Mouse (Mus musculus) left cerebral cortex, postnatal 4 days (tissue): Measurements from ENCODE around the gene Tinf2. TPM values are rescaled to one million over a fixed set of nuclear protein-coding genes. Genes with fewer than 3 reads are reported as not detected.

Source experiments
- DNase-seq: peaks from one replicate; pipeline ENCODE4 v3.0.0-alpha.2; 2022
- intact Hi-C: fragments of 180-260 bp; cut with DNase I; formaldehyde crosslinking; loops from one replicate; pipeline ENCODE4 v1.15.1; 2025
- total RNA-seq, 2 experiments: library from RNA; stranded (reverse); gene quantifications; 2 replicates each; pipeline ENCODE4 v1.2.3; 2021

Gene Tinf2
- total RNA-seq, result 10 to 100 TPM; 11.8 to 15.6 TPM

- intact Hi-C loops, result loop anchor here (10.0 kb wide), 1 partner anchor 223 kb away; the partner anchor contains the start of gene Sdr39u1
- peak; percentile 95 for DNase-seq
These were observed at the start of gene Tinf2 for GRCm38 (mm10) chr14:55681160-55682117. Tinf2 (minus strand) TSS chr14:55681820.

GRCm38 (mm10) chr14:55730531-55731032 lies 49.0 kb upstream of the Tinf2 start:
- DNase-seq, result peak; percentile 56
- intact Hi-C loops, result no loop called here

DNA sequence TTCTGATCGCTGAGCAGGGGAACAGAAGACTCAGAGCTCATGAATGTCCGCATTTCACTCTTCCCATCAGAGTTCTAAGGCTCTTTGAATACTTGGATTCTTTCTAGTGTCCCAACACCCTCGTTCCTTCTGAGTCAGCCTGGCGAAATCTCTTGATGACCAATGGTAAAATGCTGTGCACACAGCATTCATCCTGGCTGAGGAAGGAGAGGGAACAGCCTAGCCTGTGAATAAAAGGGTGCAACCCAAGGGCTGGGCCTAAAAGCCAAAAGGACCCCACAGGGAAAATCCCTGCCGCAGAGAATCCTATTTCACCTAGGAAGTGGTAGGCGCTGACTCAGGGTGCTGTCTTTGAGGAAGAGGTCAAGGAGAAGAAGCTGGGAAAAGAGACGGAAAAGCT lies 48.5 kb upstream of the Tinf2 start:
- no peak for DNase-seq
- intact Hi-C loops, result no loop called here

GRCm38 (mm10) chr14:55727889-55728685 lies 46.5 kb upstream of the Tinf2 start:
- no peak for DNase-seq
- intact Hi-C loops, result no loop called here

DNA sequence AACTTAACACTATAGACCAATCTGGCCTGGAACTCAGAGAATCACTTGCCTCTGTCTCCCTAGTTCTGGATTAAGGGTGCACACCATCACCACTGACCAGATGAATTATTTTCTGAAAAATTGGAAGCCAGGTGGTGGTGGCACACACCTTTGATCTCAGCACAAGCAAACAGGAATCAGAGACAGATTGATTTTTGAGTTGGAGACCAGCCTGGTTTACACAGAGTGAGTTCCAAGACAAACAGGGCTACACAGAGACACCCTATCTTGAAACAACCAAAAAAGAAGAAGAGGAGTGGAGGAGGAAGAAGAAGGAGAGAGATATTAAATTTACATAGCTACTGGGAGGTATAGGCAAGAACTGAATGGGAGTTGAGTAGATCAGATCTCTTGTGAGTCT lies 44.6 kb upstream of the Tinf2 start:
- intact Hi-C loops, result no loop called here
- DNase-seq, result no peak

DNA sequence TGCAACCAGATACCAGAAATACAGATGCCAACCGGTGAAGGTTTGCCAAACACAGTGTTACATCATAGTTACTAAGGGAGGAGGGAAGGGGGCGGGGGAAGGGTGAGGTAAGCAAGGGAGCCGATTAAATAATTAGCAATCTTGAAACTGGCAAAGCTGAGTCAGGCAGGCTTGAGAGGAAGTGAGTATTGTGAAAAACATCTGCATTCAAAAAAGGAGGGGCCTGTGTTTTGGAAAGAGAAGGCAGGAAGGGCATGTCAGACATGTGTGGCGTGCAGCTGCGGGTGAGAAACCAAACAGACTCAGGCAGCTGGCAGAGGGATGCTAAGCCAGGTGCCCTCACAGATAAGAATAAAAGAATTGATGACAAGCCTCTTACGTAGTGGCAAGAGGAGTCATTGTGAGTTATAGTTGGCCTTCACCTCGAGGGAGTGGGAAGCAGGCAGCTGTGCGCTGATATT lies 42.8 kb upstream of the Tinf2 start:
- no peak for DNase-seq
- intact Hi-C loops, result no loop called here

GRCm38 (mm10) chr14:55723433-55723832 lies 41.8 kb upstream of the Tinf2 start:
- DNase-seq, result no peak
- intact Hi-C loops, result no loop called here

- intact Hi-C loops, result no loop called here
- DNase-seq, result no peak
These were observed 40.9 kb upstream of the Tinf2 start for GRCm38 (mm10) chr14:55722438-55722945.

DNA sequence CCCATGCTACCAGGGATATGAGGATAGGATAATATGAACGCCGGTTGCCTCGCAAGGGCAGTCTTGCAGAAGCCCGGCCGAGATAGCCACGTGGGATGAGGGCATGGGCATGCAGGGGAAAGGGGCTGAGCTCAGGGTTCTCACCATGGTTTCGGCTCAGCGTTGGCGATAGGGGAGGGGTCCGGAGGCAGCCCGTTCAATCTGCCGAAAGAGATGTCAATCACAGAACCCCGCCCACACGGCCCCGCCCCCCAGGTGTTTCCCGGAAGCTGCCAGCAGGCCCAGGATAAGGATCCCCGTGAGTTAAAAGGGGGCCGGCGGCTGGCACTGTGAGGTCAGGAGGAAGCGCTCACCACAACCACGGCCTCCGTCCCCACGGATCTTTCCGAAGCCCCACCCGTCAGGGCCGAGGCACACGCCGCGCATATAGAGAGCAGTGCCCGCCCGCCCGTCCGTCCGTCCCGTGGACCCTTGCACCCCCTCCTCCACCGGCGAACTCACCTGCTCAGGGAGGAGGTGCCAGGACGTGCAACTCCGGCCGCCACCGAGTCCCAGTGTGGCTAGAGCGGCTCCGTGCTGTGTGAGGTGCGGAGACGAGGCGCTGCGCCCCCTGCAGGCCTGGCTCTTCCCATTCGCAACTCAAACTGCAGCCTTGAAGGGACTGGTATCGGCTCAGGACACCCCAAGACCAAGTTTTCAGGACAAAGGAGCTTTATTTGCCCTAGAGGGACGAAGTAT lies 40.2 kb upstream of the Tinf2 start, which contains the start of gene Rabggta:
Gene Rabggta, minus strand, starts transcription at position 564 of the 738 bp plus-strand sequence.
- intact Hi-C loops, result no loop called here
- DNase-seq, result peak; percentile 95

DNA sequence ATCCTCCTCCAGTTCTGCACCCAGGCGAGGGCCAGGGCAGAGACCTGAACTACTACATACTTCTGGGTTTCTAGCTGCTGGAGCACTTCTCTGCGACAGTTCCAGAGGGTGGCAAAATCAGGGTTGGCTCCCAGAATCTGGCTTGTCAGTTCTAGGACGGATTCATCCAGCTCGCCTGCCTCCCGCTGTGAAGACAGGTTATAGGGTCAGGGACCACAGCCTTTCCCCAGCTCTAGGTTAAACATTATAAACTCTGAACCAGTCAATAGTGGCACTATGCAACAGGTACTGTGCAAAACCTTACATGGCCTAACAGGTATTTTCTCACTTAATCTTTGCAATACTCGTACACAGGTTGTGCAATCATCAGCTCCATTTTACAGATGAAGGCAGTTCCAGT lies 39.5 kb upstream of the Tinf2 start:
- DNase-seq, result no peak

GRCm38 (mm10) chr14:55720666-55721065 lies 39.0 kb upstream of the Tinf2 start:
- intact Hi-C loops, result no loop called here
- no peak for DNase-seq

More for the DNA sequence above, 39.5 kb upstream of the Tinf2 start:
- intact Hi-C loops, result no loop called here

DNA sequence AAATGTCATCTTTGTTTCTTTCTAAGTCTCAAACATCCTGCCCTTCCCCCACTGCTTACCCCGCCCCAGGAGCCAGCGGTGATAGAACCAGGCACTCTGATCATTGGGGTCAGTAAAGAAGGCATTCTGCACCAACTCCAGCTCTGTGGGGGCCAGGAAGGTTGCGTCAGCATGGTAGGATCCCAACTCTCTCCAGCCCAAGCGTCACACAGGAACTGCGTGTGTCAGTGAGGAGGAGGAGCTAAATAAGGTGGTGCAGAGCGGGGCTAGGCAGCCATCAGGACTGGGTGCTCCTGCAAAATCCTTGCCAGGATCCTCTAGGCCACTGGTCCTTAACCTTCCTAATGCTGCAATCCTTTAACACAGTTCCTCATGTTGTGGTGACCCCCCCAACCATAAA lies 38.1 kb upstream of the Tinf2 start:
- intact Hi-C loops, result no loop called here
- no peak for DNase-seq

GRCm38 (mm10) chr14:55716884-55717283 lies 35.3 kb upstream of the Tinf2 start:
- intact Hi-C loops, result no loop called here
- no peak for DNase-seq

DNA sequence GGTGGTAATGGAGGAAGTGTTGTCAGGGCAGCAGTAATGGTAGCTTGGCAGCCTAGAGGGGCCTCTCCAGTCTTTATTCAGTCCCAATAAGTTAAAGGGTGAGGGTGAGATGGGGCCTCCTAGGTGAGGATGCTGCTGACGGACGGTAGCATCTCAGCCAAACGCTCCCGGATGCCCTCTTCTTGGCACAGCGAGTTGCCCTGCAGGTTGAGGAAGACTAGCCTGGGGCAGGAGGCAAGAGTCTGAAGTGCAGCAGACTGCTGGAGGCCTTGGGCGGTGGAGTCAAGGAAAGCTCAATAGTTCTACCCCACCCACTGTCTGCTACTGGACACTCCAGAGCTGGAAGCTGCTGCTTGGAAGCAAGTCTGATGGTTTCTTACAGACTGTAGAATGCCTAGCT lies 34.7 kb upstream of the Tinf2 start:
- intact Hi-C loops, result no loop called here
- DNase-seq, result no peak

GRCm38 (mm10) chr14:55714893-55715292 lies 33.3 kb upstream of the Tinf2 start:
- DNase-seq, result no peak
- intact Hi-C loops, result no loop called here

GRCm38 (mm10) chr14:55713729-55714122 lies 32.1 kb upstream of the Tinf2 start, which contains the start of gene Tgm1:
Tgm1 (minus strand) TSS chr14:55713926.
- no peak for DNase-seq
- intact Hi-C loops, result no loop called here

DNA sequence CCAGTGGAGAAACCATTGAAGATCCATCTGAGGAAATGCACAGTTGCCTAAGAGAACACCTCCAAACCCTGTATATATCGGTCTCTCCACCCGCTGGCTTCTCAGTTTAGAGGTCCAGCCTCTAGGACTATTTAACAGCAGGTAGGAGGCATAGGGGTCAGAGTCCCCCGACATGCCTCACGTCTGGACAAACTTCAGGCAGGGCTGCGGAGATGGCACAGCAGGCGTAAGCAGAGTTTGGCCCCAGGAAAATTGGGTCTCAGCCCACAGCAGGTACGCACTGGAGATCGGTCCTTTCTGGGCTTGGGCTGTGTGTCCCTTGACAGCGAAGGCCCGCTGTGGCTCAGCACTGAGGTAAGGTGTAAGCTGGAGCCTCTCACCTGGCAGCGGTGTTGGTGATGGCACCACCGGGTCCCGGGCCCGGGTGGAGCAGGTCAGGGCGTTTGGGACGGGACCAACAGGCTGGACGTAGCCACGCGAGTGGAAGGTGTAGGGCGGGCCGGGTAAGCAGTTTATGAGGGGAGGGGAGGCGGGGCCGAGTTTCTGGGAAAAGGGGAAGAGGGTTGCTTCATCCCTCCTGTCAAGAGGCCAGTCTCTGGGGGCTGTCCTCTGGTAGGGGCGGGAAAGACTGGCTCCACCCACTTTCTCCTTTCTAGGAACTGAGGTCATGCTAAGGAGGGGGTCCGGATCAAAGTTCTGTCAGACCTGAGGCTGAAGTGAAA lies 31.5 kb upstream of the Tinf2 start:
- DNase-seq, result no peak
- intact Hi-C loops, result no loop called here

DNA sequence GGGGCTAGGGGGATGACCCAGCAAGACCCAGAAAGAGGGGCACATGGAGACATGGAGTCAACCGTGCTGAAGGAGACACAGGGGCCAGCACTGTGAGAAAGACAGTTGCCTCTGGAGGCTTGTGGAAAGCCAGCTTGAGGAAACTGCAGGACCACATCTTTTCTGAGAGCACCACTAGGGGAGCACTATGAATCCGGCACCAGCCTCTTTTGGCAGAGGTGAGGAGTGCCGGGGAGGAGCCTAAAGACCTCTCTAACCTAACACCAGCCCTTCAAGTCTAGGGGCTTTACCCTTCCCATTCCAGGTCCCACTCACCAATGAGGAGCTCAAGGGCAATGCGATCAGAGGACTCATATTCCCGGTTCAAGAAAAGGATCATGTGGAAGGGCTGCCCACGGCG lies 30.2 kb upstream of the Tinf2 start:
- intact Hi-C loops, result no loop called here

GRCm38 (mm10) chr14:55709509-55709908 lies 27.9 kb upstream of the Tinf2 start:
- intact Hi-C loops, result no loop called here

More for the DNA sequence above, 30.2 kb upstream of the Tinf2 start:
- no peak for DNase-seq

GRCm38 (mm10) chr14:55707397-55707796 lies 25.8 kb upstream of the Tinf2 start:
- DNase-seq, result no peak
- intact Hi-C loops, result no loop called here

More at GRCm38 (mm10) chr14:55709509-55709908, 27.9 kb upstream of the Tinf2 start:
- no peak for DNase-seq
